Mouse (Mus musculus) frontal cortex, adult 2 months (tissue): ENCODE data around the gene Bdkrb2. TPM values are rescaled to one million over a fixed set of nuclear protein-coding genes. Genes with fewer than 3 reads are reported as not detected.

Source experiments
- DNase-seq, 2 experiments: peaks; one replicate each; pipeline ENCODE4 v3.0.0; 2022; ENCODE audit warnings: low spot score in 1 of 2; ENCODE audit errors: extremely low spot score in 1 of 2
- polyA plus RNA-seq: library from polyadenylated mRNA; depleted of rRNA; stranded (reverse); fragments of >200 nt; gene quantifications from 2 replicates; pipeline ENCODE4 v1.2.3, GENCODE M21; 2012; rRNA removed

Bdkrb2 gene
- polyA plus RNA-seq, 1 experiment: 0.32 TPM

DNA sequence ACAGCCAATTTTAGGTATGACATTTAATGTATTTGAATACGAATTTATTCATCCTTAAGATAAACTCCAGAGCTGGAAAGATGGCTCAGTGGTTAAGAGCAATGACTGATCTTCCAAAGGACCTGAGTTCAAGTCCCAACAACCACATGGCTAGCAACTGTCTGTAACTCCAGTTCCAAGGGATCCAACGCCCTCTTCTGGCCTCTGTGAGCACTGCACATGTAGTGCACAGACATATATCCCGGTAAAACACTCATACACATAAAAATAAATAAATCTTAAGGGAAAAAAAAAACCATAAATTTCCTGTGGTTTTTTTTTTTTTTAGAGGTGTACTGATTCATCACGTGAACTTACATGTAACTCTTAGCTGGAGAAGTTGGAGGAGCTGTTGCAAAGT lies 74.5 kb downstream of the Bdkrb2 start:
- no peak for DNase-seq

GRCm38 (mm10) chr12:105642770-105643321 lies 79.8 kb downstream of the Bdkrb2 start:
- DNase-seq: no peak

Other genes starting within 250 kb of the Bdkrb2 start
- gene Tunar, start 229.4 kb upstream of the Bdkrb2 start, polyA plus RNA-seq: 6.8 and 10.2 TPM in 2 replicates
- 66.2 and 79.3 TPM in 2 replicates for gene D430019H16Rik, start 109.4 kb upstream of the Bdkrb2 start, polyA plus RNA-seq
- not detected in 2 replicates for gene Bdkrb1, start 39.9 kb downstream of the Bdkrb2 start, polyA plus RNA-seq
- 19.4 and 19.9 TPM in 2 replicates for gene Gskip, start 121.6 kb downstream of the Bdkrb2 start, polyA plus RNA-seq
- 34.2 and 37.1 TPM in 2 replicates for gene Atg2b, start 122.0 kb downstream of the Bdkrb2 start, polyA plus RNA-seq
- 0.30 and 0.38 TPM in 2 replicates for gene Ak7, start 142.8 kb downstream of the Bdkrb2 start, polyA plus RNA-seq
- gene Papola, start 221.5 kb downstream of the Bdkrb2 start, polyA plus RNA-seq: 117 and 123 TPM in 2 replicates